In the genomic region with DNA sequence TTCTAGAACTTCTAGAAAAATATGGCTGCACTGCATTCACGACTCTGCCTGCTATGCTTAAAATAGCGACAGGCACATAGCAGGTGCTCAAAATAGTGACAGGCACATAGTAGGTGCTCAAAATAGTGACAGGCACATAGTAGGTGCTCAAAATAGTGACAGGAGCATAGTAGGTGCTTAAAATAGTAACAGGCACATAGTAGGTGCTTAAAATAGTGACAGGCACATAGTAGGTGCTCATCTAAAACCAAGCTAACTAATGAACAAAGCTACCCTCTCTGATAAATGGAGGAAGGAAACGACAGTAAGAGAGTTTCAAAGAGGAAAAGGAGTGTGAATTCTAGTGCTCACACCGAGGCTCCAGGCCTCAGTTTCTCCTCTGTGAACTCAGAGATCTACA, we compare ENCODE assay signal across 34 mouse cellular contexts. TPM values are rescaled to one million over a fixed set of nuclear protein-coding genes. Genes with fewer than 3 reads are reported as not detected.
"Had no signal": no experiment of that assay in that cellular context is flagged by ENCODE, and none has a peak within 500 bp of the region (broad histone marks: within the 10 kb centered on the region; RNA-seq: fewer than 3 reads in every experiment).

No protein-coding gene starts in this region.

- H3K9me3 ChIP-seq: embryonic facial prominence, embryonic 10.5 days; embryonic facial prominence, embryonic 12.5 days; embryonic facial prominence, embryonic 13.5 days; embryonic facial prominence, embryonic 15.5 days; forebrain, embryonic 10.5 days; forebrain, embryonic 12.5 days; forebrain, embryonic 13.5 days; forebrain, embryonic 15.5 days had no signal

- H3K4me1 ChIP-seq: embryonic facial prominence, embryonic 10.5 days; embryonic facial prominence, embryonic 12.5 days; embryonic facial prominence, embryonic 13.5 days; embryonic facial prominence, embryonic 15.5 days; forebrain, embryonic 12.5 days; forebrain, embryonic 13.5 days; forebrain, embryonic 15.5 days had no signal

- H3K4me3 ChIP-seq: embryonic facial prominence, embryonic 10.5 days; embryonic facial prominence, embryonic 12.5 days; embryonic facial prominence, embryonic 13.5 days; embryonic facial prominence, embryonic 15.5 days; erythroblast, embryonic 14.5 days; forebrain, embryonic 10.5 days; forebrain, embryonic 12.5 days; forebrain, embryonic 13.5 days; forebrain, embryonic 15.5 days; gastrocnemius, adult 2 months; heart, adult 2 months had no signal

- H3K27ac ChIP-seq: embryonic facial prominence, embryonic 10.5 days; embryonic facial prominence, embryonic 12.5 days; embryonic facial prominence, embryonic 13.5 days; embryonic facial prominence, embryonic 15.5 days; forebrain, embryonic 13.5 days; forebrain, embryonic 15.5 days; gastrocnemius, adult 2 months; heart, adult 2 months had no signal

- H3K4me2 ChIP-seq: embryonic facial prominence, embryonic 12.5 days; embryonic facial prominence, embryonic 13.5 days; embryonic facial prominence, embryonic 15.5 days; forebrain, embryonic 12.5 days; forebrain, embryonic 13.5 days; forebrain, embryonic 15.5 days had no signal

- H3K27me3 ChIP-seq: embryonic facial prominence, embryonic 12.5 days; embryonic facial prominence, embryonic 13.5 days; embryonic facial prominence, embryonic 15.5 days; forebrain, embryonic 15.5 days had no signal

- H3K36me3 ChIP-seq: embryonic facial prominence, embryonic 10.5 days; embryonic facial prominence, embryonic 12.5 days; embryonic facial prominence, embryonic 13.5 days; embryonic facial prominence, embryonic 15.5 days; forebrain, embryonic 10.5 days; forebrain, embryonic 12.5 days; forebrain, embryonic 15.5 days had no signal

- ATAC-seq: forebrain, embryonic 13.5 days; forebrain, embryonic 14.5 days; forebrain, embryonic 15.5 days; forebrain, embryonic 16.5 days; forebrain, postnatal 0 days had no signal

- DNase-seq: cerebellum, adult 9-10 months; cerebellum, adult 9-11 months; cerebellum, postnatal 10 days; cerebellum, postnatal 14 days; cerebellum, postnatal 25 days; cerebellum, postnatal 36 days; embryo, embryonic 11 days; forebrain, postnatal 0 days; gastrocnemius, adult 2 months; gastrocnemius, postnatal 10 days; gastrocnemius, postnatal 14 days; gastrocnemius, postnatal 25 days; gastrocnemius, postnatal 36 days; heart, adult 11 months; heart, adult 18-20 months; heart, adult 2 months had no signal

- H3K9ac ChIP-seq: embryonic facial prominence, embryonic 12.5 days; embryonic facial prominence, embryonic 13.5 days; embryonic facial prominence, embryonic 15.5 days; forebrain, embryonic 12.5 days; forebrain, embryonic 13.5 days; forebrain, embryonic 15.5 days; forebrain, postnatal 0 days had no signal

RNA-seq across cellular contexts. Expression of gene Six3, which starts 29.2 kb away (rescaled TPM):
- total RNA-seq: common myeloid progenitor, adult 5-6 weeks; gastrocnemius, adult 18-20 months; gastrocnemius, adult 2 months; gastrocnemius, adult 8-10 months; gastrocnemius, postnatal 10 days; gastrocnemius, postnatal 14 days; gastrocnemius, postnatal 25 days; gastrocnemius, postnatal 36 days; gastrocnemius, postnatal 4 days; granulocyte monocyte progenitor cell, adult 5-6 weeks; heart, adult 18-20 months; heart, adult 2 months; heart, adult 8-10 months had no signal
- polyA plus RNA-seq: erythroblast, embryonic 14.5 days; gonadal fat pad, adult 2 months had no signal
